Mouse (Mus musculus) thymus, adult 18-20 months (tissue): ENCODE results near the gene Tenm2.

ENCODE experiments used
- DNase-seq, 2 experiments: peaks; one replicate each; pipeline ENCODE4 v3.0.0; 2022; ENCODE audit warnings: mixed read lengths in 2 of 2

Tenm2 gene

GRCm38 (mm10) chr11:36335147-36335546 lies 900.6 kb downstream of the Tenm2 start:
- no peak for DNase-seq

- no peak for DNase-seq
Measured at GRCm38 (mm10) chr11:36334100-36334735, 901.5 kb downstream of the Tenm2 start.

- no peak for DNase-seq
Measured at GRCm38 (mm10) chr11:36332222-36332621, 903.5 kb downstream of the Tenm2 start.

GRCm38 (mm10) chr11:36331408-36332178 lies 904.2 kb downstream of the Tenm2 start:
- no peak for DNase-seq

- DNase-seq, result no peak
Measured at GRCm38 (mm10) chr11:36327243-36327642, 908.5 kb downstream of the Tenm2 start.

- DNase-seq, result no peak
Measured at GRCm38 (mm10) chr11:36309317-36309716, 926.4 kb downstream of the Tenm2 start.

- no peak for DNase-seq
Measured at GRCm38 (mm10) chr11:36307276-36307675, 928.5 kb downstream of the Tenm2 start.

GRCm38 (mm10) chr11:36305348-36305950 lies 930.3 kb downstream of the Tenm2 start:
- DNase-seq, result no peak

GRCm38 (mm10) chr11:36302913-36303371 lies 932.8 kb downstream of the Tenm2 start:
- DNase-seq, result no peak

- no peak for DNase-seq
Measured at GRCm38 (mm10) chr11:36302096-36302495, 933.7 kb downstream of the Tenm2 start.

- no peak for DNase-seq
Measured at GRCm38 (mm10) chr11:36296568-36296967, 939.2 kb downstream of the Tenm2 start.

GRCm38 (mm10) chr11:36292206-36292605 lies 943.6 kb downstream of the Tenm2 start:
- DNase-seq, result no peak

- DNase-seq, result no peak
Measured at GRCm38 (mm10) chr11:36286246-36286645, 949.5 kb downstream of the Tenm2 start.

- DNase-seq, result no peak
Measured at GRCm38 (mm10) chr11:36280533-36280932, 955.2 kb downstream of the Tenm2 start.

GRCm38 (mm10) chr11:36277903-36278215 lies 957.9 kb downstream of the Tenm2 start:
- DNase-seq, result no peak

GRCm38 (mm10) chr11:36277192-36277902 lies 958.4 kb downstream of the Tenm2 start:
- DNase-seq, result no peak

- DNase-seq, result no peak
Measured at GRCm38 (mm10) chr11:36276015-36276414, 959.7 kb downstream of the Tenm2 start.

GRCm38 (mm10) chr11:36272149-36272548 lies 963.6 kb downstream of the Tenm2 start:
- DNase-seq, result no peak

- no peak for DNase-seq
Measured at GRCm38 (mm10) chr11:36269945-36270344, 965.8 kb downstream of the Tenm2 start.

GRCm38 (mm10) chr11:36264776-36265466 lies 970.8 kb downstream of the Tenm2 start:
- DNase-seq, result no peak

GRCm38 (mm10) chr11:36263840-36264239 lies 971.9 kb downstream of the Tenm2 start:
- DNase-seq, result no peak

- no peak for DNase-seq
Measured at GRCm38 (mm10) chr11:36257187-36257586, 978.6 kb downstream of the Tenm2 start.

- no peak for DNase-seq
Measured at GRCm38 (mm10) chr11:36256747-36257146, 979.0 kb downstream of the Tenm2 start.
